Mouse (Mus musculus) embryonic stem cell, embryonic (primary cell): Measurements from ENCODE around the gene Cdc27.
"Not testable (repeated sequence)": the region's sequence is repeated elsewhere in the genome, so short reads cannot be mapped to it uniquely, and the experiment has no call there.

Source experiments
- CTCF ChIA-PET, 4 experiments: fragments of 300-600 bp in 2 of 4; fragments of 350-600 bp in 2 of 4; sonication (Branson Sonifier 250); formaldehyde crosslinking; loops; one replicate each; lab custom pipeline; 2022; ENCODE audit warnings: inconsistent platforms in 2 of 4; lab: Charles Lee
- POLR2A ChIA-PET, 4 experiments: fragments of 300-600 bp in 2 of 4; fragments of 350-600 bp in 2 of 4; sonication (Branson Sonifier 250); formaldehyde crosslinking; loops; one replicate each; lab custom pipeline; 2022; ENCODE audit warnings: antibody characterized with exemption in 4 of 4, inconsistent platforms in 1 of 4; lab: Charles Lee

Gene Cdc27

GRCm38 (mm10) chr11:104549438-104550405 lies 698 bp downstream of the Cdc27 start:
- CTCF ChIA-PET = no interaction called here
- POLR2A ChIA-PET = interaction anchor here in 3 of 4 experiments (0.6 to 2.1 kb wide), 14 partner anchors 8 to 564 kb away, joined by 3 to 10 read pairs (median 4); no protein-coding TSS in a partner anchor

DNA sequence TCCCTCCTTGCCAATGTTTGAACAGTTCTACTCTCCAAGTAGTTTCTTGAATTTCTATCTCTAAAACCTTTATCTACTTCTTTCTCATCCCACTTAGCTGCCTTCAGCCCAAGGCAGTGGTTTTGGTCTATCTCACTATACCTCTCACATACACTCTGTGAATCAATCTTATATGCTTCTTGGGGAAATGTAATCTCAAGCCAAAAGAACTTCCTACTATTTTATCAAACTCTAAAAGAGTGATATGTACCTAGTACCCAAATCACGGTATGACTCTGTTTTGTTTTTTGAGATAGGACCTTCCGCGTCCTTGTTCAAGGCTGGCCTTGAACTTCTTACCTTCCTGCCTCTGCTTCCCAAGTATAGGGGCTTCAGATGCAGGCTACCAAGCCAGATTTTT lies 2.9 kb downstream of the Cdc27 start:
- ChIA-PET CTCF (no interaction called here), POLR2A (no interaction called here)

DNA sequence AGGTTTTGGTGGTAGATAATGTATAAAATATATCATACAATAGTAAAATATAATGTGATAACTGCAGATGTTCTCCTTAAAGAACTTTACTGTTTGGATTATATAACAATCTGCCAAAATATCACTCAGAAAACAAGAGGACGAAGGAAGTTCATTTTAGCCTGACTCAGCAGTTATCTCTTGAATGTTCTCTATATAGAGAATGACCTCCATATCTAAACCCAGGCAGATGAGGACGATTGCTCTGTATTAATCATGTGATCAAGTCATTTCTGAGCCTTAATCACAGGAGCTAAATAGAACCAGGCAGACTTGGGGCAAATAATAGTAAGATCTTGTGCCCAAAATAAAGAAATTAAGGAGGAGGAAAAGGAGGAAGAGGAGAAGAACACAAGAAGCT lies 5.9 kb downstream of the Cdc27 start:
- POLR2A ChIA-PET = interaction anchor here in 1 of 4 experiments (1.3 to 1.7 kb wide), 4 partner anchors 10 to 256 kb away, joined by 3 to 5 read pairs (median 4); partner anchors contain the start of gene Kansl1
- CTCF ChIA-PET = no interaction called here

GRCm38 (mm10) chr11:104543337-104543736 lies 7.1 kb downstream of the Cdc27 start:
- CTCF ChIA-PET = not testable (repeated sequence)
- POLR2A ChIA-PET = interaction anchor here in 2 of 4 experiments (0.5 to 1.3 kb wide), 8 partner anchors 11 to 642 kb away, joined by 3 to 4 read pairs (median 4); no protein-coding TSS in a partner anchor

DNA sequence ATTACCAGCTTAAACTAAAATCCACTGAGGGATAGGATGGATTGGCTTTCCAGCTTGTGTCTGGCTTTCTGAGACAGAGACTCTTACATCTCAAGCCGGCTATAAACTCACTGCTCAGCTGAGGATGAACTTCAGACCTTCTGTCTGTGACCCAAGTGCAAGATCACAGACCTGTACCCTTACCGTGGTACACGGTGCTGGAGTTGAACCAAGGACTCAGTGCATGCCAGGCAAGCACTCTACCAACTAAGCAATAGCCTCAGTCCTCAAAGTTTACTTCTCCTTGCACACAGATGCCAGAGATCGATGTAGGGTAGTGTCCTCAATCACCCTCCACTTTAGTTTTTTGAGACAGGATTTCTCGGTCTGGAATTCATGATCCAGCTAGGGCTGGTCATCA lies 10.6 kb downstream of the Cdc27 start:
- CTCF ChIA-PET = no interaction called here

DNA sequence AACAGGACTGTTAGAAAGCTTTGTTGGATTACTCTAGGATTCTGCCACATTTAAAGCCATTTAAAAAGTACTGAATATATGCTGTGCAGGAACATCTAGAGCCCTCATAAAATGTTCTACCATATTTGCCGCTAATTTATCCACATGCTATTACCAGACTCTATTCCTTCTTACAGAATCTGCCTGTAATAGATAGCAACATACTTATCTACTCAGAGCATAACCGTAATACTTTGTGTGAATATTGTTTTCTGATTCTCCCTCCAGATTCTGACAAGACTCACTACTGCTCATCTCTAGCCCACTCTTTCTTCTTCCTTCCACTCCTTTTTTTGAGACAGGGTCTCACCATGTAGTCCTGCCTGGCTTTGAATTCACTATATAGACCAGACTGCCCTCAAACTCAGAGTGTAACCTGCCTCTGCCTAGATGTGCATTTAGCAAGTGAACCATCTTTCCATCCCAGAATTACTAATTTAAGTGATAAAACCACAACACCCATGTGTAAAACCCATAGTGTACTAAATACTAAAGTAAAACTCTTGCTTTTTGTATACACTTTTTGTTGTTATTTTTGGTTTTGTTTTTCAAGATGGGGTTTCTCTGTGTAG lies 12.4 kb downstream of the Cdc27 start:
- ChIA-PET POLR2A (interaction anchor here in 1 of 4 experiments (1.0 kb wide), 1 partner anchor 11 kb away, joined by 3 read pairs; no protein-coding TSS in a partner anchor), CTCF (no interaction called here)

More for the DNA sequence above, 10.6 kb downstream of the Cdc27 start:
- POLR2A ChIA-PET = interaction anchor here in 1 of 4 experiments (1.2 to 2.4 kb wide), 3 partner anchors 10 to 50 kb away, joined by 3 to 10 read pairs (median 4); partner anchors contain the start of genes Cdc27 and Myl4

DNA sequence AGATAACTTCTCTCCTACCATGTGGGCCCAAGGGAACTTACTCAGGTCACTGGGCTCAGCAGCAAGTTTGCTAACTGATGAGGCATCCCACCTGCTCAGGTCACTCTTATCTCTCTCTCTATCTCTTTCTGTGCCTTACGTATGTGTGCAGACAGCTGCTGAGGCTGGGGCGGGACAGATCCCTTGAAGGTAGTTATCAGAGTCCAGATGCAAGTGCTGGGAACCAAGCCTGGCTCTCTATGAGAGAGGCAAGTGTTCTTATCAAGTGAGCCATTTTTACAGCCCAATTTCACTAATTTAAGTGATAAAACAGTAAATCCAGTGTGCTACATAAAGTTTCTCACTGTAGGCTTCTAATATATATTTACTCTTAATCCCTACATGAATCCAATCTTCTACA lies 13.6 kb downstream of the Cdc27 start:
- ChIA-PET POLR2A (interaction anchor here in 1 of 4 experiments (0.6 to 1.0 kb wide), 2 partner anchors 9 to 12 kb away, joined by 3 to 4 read pairs; no protein-coding TSS in a partner anchor), CTCF (no interaction called here)

GRCm38 (mm10) chr11:104525935-104526334 lies 24.5 kb downstream of the Cdc27 start:
- CTCF ChIA-PET = no interaction called here
- POLR2A ChIA-PET = interaction anchor here in 1 of 4 experiments (1.2 kb wide), 1 partner anchor 83 kb away, joined by 4 read pairs; no protein-coding TSS in a partner anchor

DNA sequence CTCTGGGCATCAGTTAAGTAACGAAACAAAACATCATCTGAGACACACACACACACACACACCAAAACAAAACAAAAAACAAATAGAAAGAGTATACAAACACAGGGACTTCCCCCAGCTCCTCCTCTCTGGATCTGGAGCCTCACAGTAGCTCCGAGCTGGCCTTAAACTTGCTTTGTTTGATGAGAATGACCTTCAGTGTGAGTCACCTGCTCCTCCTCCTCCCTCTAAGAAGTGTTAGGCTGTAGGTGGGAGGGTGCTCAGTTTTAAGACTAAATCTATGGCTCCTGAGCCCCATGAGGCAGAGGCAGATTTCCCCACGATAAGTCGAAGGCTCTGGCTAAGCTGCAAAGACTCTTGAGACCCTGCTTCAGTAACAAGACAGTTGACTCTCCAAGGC lies 38.0 kb downstream of the Cdc27 start:
- CTCF ChIA-PET = interaction anchor here in 1 of 4 experiments (0.9 to 1.1 kb wide), 2 partner anchors 10 to 73 kb away, joined by 3 to 4 read pairs; no protein-coding TSS in a partner anchor
- POLR2A ChIA-PET = interaction anchor here in 3 of 4 experiments (0.6 to 1.5 kb wide), 4 partner anchors 55 to 391 kb away, joined by 3 to 6 read pairs (median 4); no protein-coding TSS in a partner anchor

GRCm38 (mm10) chr11:104510606-104511005 lies 39.8 kb downstream of the Cdc27 start:
- CTCF ChIA-PET = interaction anchor here in 2 of 4 experiments (0.6 to 1.1 kb wide), 5 partner anchors 9 to 279 kb away, joined by 3 to 7 read pairs (median 4); no protein-coding TSS in a partner anchor
- POLR2A ChIA-PET = interaction anchor here in 1 of 4 experiments (0.7 to 0.8 kb wide), 3 partner anchors 8 to 222 kb away, joined by 3 read pairs; no protein-coding TSS in a partner anchor

- ChIA-PET CTCF (no interaction called here), POLR2A (no interaction called here)
These were observed 42.0 kb downstream of the Cdc27 start for GRCm38 (mm10) chr11:104508455-104508854.

DNA sequence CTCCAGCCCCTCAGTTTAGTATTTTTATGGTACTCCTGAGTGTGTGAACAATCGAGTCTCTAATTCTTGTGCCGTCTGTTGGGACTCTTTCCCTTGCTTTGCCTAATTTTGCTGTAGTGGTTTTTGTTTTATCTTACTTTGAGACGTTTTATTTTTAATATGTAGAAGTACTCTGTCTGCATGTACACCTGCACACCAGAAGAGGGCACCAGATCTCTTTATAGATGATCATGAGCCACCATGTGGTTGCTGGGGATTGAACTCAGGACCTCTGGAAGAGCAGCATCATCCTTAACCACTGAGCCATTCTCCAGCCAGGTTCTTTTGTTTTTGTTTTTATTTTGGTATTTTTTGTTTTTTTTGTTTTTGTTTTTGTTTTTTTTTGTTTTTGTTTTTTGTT lies 62.1 kb downstream of the Cdc27 start:
- ChIA-PET POLR2A (no interaction called here), CTCF (no interaction called here)

DNA sequence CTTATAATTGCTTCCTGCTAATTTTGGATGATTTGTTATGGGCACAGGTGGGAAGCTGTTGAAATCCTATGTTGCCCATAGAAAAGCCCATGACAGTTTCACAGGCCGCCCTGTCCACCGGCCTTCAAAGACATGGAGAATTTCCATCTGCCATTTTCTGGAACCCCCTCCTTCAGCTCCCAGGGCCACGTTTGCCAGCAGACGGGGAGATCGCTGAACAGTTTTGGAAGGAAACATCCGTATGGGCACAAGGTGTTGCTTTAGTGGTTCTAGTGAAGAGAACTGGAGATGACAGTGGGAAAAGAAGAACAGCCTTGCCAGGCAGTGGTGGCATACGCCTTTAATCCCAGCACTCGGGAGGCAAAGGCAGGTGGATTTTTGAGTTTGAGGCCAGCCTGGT lies 68.4 kb downstream of the Cdc27 start:
- CTCF ChIA-PET = interaction anchor here in 1 of 4 experiments (0.6 kb wide), 1 partner anchor 64 kb away, joined by 3 read pairs; no protein-coding TSS in a partner anchor

DNA sequence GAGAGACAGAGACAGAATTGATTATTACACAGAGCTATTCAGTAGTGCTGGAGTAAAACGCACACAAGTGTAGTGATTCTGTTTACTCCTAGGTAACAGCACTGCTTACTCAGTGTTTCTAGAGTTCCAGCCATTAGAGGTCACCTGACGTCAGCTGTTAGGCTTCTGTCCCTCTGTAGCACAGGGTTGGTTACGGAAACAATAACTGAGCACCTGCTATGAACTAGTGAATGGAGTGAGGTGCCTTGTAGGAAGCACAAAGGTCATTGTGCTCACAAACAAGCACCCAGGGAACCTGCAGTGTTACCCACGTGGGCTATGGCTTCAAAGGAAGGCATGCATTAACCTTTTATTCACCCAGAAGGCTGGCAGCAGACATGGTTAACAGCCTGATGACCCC lies 70.9 kb downstream of the Cdc27 start:
- CTCF ChIA-PET = interaction anchor here in 1 of 4 experiments (1.0 to 1.1 kb wide), 3 partner anchors 11 to 651 kb away, joined by 3 to 4 read pairs (median 3); no protein-coding TSS in a partner anchor

More for the DNA sequence above, 68.4 kb downstream of the Cdc27 start:
- POLR2A ChIA-PET = interaction anchor here (0.6 to 1.6 kb wide), 5 partner anchors 9 to 189 kb away, joined by 3 to 5 read pairs (median 3); partner anchors contain the start of gene Kansl1 (in 2 of the 4)

DNA sequence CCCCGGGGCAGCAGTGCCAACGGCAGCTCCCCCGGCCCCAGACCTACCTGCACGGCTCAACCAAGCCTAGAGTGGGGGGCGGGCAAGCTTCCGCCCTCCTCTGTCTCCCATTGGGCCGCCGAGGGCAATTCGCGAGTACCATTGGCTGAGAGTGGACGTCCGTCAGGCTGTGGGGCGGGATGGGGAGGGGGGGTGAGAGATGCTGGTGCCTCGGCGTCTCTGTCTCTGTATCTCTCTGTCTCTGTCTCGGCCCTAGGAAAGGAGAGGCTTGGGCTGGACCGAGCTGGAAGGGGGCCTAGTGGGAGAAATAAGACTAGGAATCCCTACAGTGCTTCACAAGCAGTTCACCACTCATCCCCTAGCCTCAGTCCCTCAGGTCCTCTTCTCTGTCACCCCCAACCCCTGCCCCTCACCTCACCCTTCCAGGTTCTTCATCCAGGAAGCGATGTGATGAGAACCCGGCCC lies 81.0 kb downstream of the Cdc27 start:
- ChIA-PET CTCF (interaction anchor here in 3 of 4 experiments (0.6 to 1.8 kb wide), 10 partner anchors 10 to 453 kb away, joined by 3 to 6 read pairs (median 3); no protein-coding TSS in a partner anchor), POLR2A (interaction anchor here (0.6 to 3.6 kb wide), 45 partner anchors 9 to 1057 kb away, joined by 3 to 33 read pairs (median 4); partner anchors contain the start of genes Mettl2 (in 1 of the 4) and Plekhm1 (in 1 of the 4))

More for the DNA sequence above, 70.9 kb downstream of the Cdc27 start:
- POLR2A ChIA-PET = interaction anchor here in 3 of 4 experiments (0.5 to 2.6 kb wide), 18 partner anchors 10 to 646 kb away, joined by 3 to 14 read pairs (median 4); partner anchors contain the start of gene Kansl1 (in 1 of the 3)

DNA sequence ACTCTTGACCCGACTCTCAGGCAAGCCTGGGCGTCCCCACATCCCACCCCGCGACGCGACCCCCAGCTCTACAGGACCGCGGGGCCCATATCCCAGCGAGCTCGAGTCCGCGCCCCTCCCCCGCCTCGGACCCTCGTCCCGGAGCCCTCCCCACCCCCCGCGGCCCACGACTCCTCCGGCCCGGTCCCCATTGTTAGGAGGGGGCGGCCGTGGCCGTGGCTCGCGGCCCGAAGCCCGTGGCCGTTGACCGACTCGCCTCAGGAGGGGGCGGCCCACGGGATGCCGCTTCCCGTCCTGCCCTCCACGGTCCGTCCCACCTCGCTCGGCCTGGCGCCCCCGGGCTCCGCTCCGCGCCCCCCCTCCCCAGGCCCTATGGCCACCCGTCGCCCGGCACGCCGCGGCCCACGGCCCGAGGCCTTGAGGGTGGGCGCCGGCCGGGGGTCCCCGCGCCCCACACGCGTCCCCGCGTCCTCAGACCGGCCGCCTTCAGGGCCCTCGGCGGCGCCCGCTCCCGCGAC lies 81.6 kb downstream of the Cdc27 start, which contains the start of gene Kansl1:
TSS of gene Kansl1 (minus strand) at position 111 of the 518 bp plus-strand sequence.
- ChIA-PET CTCF (interaction anchor here in 3 of 4 experiments (0.6 to 1.8 kb wide), 10 partner anchors 10 to 452 kb away, joined by 3 to 6 read pairs (median 3); no protein-coding TSS in a partner anchor), POLR2A (interaction anchor here in 3 of 4 experiments (0.6 to 3.6 kb wide), 45 partner anchors 8 to 1056 kb away, joined by 3 to 33 read pairs (median 4); partner anchors contain the start of genes Mettl2 (in 1 of the 3) and Plekhm1 (in 1 of the 3))

DNA sequence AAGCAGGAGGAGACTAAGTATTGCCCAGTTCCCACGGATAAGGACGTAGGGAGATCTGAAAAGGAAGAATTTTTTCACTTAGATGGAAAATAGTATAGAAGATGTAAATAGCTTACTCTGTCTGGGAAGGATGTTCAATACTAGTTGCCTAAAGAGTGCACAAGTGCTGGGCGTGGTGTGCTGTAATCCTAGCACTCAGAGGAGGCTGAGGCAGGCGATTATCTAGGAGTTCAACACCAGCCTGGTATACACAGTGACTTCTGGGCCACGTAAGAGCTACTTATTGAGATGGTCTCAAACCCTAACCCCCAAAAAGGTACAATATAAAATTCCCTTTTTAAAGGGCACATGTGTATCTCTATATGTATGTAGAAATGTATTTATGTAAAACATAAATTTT lies 82.7 kb downstream of the Cdc27 start:
- ChIA-PET POLR2A (interaction anchor here in 2 of 4 experiments (0.8 to 3.6 kb wide), 11 partner anchors 11 to 181 kb away, joined by 3 to 33 read pairs (median 7); no protein-coding TSS in a partner anchor), CTCF (no interaction called here)
